Mouse (Mus musculus) olfactory bulb, adult 2 months (tissue): ENCODE measurements at regions not wholly inside any gene's neighbourhood (a gene's known extent, or its start where the extent isn't known, plus 50 kb on each side); places are given as distances from the start of the nearest gene placed in this dataset.

Experiments
- CTCF ChIP-seq: fragments of 200-500 bp; IDR thresholded peaks from 2 replicates; pipeline ENCODE4 v1.5.1; 2012; ENCODE audit warnings: low read depth, mild to moderate bottlenecking, low read length, moderate library complexity; ENCODE audit not compliant: insufficient read depth
- POLR2A ChIP-seq: fragments of 200-500 bp; IDR thresholded peaks from 2 replicates; pipeline ENCODE4 v1.6.1; 2012; ENCODE audit warnings: mild to moderate bottlenecking, low read depth, low read length, moderate library complexity; ENCODE audit not compliant: insufficient read depth

DNA sequence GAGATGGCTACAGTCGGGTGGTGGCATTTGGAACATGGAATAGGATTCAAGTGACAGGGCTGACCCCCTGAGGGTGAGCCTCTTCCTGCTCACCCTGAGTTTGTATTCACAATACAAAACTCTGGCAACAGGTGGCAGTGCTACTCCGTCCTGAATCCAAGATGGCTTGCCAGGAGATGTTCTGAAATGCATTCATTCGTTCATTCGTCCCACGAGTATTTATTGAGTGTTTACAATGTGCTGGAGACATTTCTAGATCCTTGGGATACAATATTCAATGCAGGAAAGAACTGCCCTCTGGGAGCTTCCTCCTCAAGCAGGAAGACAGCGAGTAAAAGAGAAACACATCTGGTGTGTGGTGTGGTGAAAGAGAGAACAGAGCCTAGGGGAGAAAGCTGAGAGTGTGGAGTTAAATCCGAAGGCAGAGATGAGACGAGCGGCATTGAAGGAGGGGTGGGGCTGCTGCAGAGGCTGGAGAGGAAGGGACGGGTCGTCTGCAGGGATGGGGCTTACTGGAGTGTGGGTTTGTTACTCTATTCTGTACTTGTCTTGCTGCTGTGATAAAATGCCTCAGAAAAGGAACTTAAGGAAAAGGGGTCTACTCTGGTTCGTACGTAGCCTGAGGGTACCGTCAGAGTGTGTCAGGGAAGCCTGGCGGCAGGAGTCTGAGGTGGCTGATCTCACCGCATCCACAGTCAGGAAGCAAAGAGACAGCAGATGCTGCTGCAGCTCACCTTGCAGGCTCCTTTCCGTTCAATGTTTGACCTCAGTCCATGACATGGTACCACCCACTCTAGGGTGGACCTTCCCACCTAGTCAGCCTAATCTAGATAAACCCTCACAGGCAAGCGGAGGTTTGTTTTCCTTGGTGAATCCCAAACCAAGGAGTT is 125.9 kb upstream of the Haao start:
- no peak for TF ChIP-seq POLR2A
- TF ChIP-seq CTCF = no peak
